Mouse (Mus musculus): ENCODE measurements at regions not wholly inside any gene's neighbourhood (a gene's known extent, or its start where the extent isn't known, plus 50 kb on each side); places are given as distances from the start of the nearest gene placed in this dataset.

DNA sequence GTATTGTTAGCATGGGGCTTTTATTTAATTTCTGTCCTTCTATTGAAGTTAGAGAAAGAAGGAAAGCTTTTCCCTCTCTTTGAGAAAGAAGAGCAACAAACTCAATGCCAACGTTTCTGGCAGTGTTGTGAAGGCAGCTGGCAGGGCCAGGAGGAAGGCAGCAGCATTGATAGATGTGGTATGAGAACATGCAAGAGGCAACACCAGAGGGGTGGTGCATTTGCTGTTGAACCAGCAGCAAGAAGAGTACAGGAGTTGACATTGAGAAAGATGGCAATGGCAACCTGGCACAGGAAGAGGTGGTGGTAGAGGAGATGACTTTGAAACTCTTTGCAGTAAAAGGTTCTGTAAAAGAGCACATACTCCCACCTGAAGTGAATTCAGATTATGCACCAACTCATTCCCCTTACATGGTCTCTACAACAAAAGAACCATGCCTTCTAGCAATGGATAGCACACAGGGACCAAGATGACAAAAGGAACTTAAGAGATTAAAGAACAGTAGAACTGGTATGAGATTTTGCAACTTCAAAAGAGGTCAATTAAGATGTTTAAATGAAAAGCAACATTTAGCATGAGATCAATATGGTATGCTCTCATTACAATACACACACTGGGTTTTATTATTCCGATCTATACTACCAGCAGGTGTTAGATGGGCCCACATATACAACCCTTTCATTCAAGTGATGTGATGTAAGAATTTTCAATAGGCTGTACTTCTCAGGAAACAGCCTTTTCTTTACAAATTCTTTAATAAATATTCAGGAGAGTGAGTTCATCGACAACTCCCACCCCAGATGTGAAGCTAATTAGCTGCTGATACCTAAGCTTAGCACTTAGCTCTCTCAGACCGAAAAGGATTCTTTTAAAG is 495.1 kb upstream of the B3galt2 start:
- no peak for TF ChIP-seq CTCF (IDR thresholded peaks at IDR 0.05; ENCODE audit: low read depth, low read length)
- no peak for TF ChIP-seq EP300 (IDR thresholded peaks at IDR 0.05; ENCODE audit: insufficient read depth, low read depth, low read length)
- TF ChIP-seq POLR2A (IDR thresholded peaks at IDR 0.05; ENCODE audit: insufficient read depth, low read length), result no peak
